Mouse (Mus musculus) forebrain, embryonic 14.5 days (tissue): ENCODE data around the gene Col4a3bp. TPM values are rescaled to one million over a fixed set of nuclear protein-coding genes. Genes with fewer than 3 reads are reported as not detected.

Experiments
- ATAC-seq: fragments of 200-750 bp; cut with Nextera tagmentation; 2 replicates; pipeline ENCODE4 v1.8.0; 2017; ENCODE audit warnings: mild to moderate bottlenecking, moderate library complexity
- DNase-seq: peaks from one replicate; pipeline ENCODE4 v3.0.0-alpha.2; 2015; ENCODE audit warnings: low spot score
- H3K27ac ChIP-seq: fragments of 300-500 bp; sonication (generic); 2 replicates; pipeline ENCODE4 v1.5.1; 2014; ENCODE audit warnings: low read depth, mild to moderate bottlenecking, control low read depth, low read length, moderate library complexity
- H3K27me3 ChIP-seq: fragments of 300-500 bp; sonication (generic); replicated peaks from 2 replicates; pipeline ENCODE4 v1.6.1; 2014; ENCODE audit warnings: low read length, control low read depth, mixed read lengths; ENCODE audit not compliant: control insufficient read depth, insufficient read depth
- H3K36me3 ChIP-seq: fragments of 300-500 bp; sonication (generic); 2 replicates; pipeline ENCODE4 v1.6.1; 2014; ENCODE audit warnings: low read length, control low read depth; ENCODE audit not compliant: control insufficient read depth, insufficient read depth
- H3K4me1 ChIP-seq: fragments of 300-500 bp; sonication (generic); 2 replicates; pipeline ENCODE4 v1.6.1; 2014; ENCODE audit warnings: antibody characterized with exemption, low read length, control low read depth; ENCODE audit not compliant: control insufficient read depth, insufficient read depth
- H3K4me2 ChIP-seq: fragments of 300-500 bp; sonication (generic); 2 replicates; pipeline ENCODE4 v1.6.1; 2014; ENCODE audit warnings: mild to moderate bottlenecking, control low read depth, low read length
- H3K4me3 ChIP-seq: fragments of 300-500 bp; sonication (generic); 2 replicates; pipeline ENCODE4 v1.5.1; 2014; ENCODE audit warnings: low read depth, low read length, control low read depth
- H3K9ac ChIP-seq: fragments of 300-500 bp; sonication (generic); 2 replicates; pipeline ENCODE4 v1.6.1; 2014; ENCODE audit warnings: mild to moderate bottlenecking, low read length, control low read depth, moderate library complexity
- H3K9me3 ChIP-seq: fragments of 300-500 bp; sonication (generic); replicated peaks from 2 replicates; pipeline ENCODE4 v1.6.1; 2016; ENCODE audit warnings: low read length, control low read depth, mixed read lengths; ENCODE audit not compliant: control insufficient read depth
- WGBS: fragments of 180-500 bp; shearing (Covaris S2); extraction: QIAGEN DNeasy Blood & Tissue Kit; methylation state at CpG from one replicate; pipeline ENCODE4 v1.1.7; 2014; 5-methylcytosine and 5-hydroxymethylcytosine counted together
- polyA plus RNA-seq: library from polyadenylated mRNA; unstranded; fragments of >200 nt; fragmentation: Nextera tagmentation; extraction: Ambion mirVana; gene quantifications from 2 replicates; pipeline ENCODE4 v1.2.1, GENCODE M21; 2014

The Col4a3bp gene
- polyA plus RNA-seq, 1 experiment from 2014 or later: 5.5 TPM

DNA sequence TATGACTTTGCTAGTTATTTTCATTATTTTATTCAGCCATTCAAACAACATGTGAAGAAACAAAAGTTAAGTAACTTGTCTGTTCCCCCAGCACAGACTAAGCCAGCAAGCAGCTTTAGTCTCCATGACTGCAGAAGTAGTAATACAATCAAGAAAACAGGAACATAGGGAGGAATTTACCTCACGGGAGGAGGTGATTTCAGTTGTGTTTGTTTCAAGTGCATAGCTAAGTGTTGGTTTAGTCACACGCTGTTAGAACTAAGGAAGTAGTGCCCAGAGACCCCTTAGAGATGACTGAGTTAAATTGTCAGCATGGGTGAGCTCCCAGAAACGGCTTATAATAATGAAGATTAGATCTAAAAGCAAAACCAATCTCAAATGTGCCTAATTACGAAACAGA, 5.5 kb downstream of the Col4a3bp start:
- 55% methylated on average over 4 of the region's 4 CpGs for WGBS
- H3K27me3 ChIP-seq: no peaks in the 10 kb centered on the region

GRCm38 (mm10) chr13:96555099-96555498, 12.7 kb downstream of the Col4a3bp start:
- Histone ChIP-seq H3K9me3 (no peaks in the 10 kb centered on the region), H3K27ac (no peak overlapping the region), H3K9ac (no peak overlapping the region), H3K4me2 (no peak overlapping the region), H3K4me3 (no peak overlapping the region), H3K27me3 (no peaks in the 10 kb centered on the region), H3K36me3 (no peaks in the 10 kb centered on the region), H3K4me1 (no peaks in the 10 kb centered on the region)
- 96% methylated on average over 3 of the region's 3 CpGs for WGBS
- DNase-seq (no peak), ATAC-seq (no peak)

More for the DNA sequence above, 5.5 kb downstream of the Col4a3bp start:
- DNase-seq: no peak
- ATAC-seq: no peak
- no peak overlapping the region for H3K9ac ChIP-seq
- H3K4me1 ChIP-seq: peaks cover 4% of the 10 kb centered on the region
- H3K9me3 ChIP-seq: no peaks in the 10 kb centered on the region
- no peak overlapping the region for H3K4me3 ChIP-seq
- no peaks in the 10 kb centered on the region for H3K36me3 ChIP-seq
- no peak overlapping the region for H3K27ac ChIP-seq
- H3K4me2 ChIP-seq: no peak overlapping the region

- Histone ChIP-seq H3K4me1 (no peaks in the 10 kb centered on the region), H3K9ac (no peak overlapping the region), H3K36me3 (peaks cover 2% of the 10 kb centered on the region; the same call in 1 of the 2 replicates), H3K9me3 (no peaks in the 10 kb centered on the region), H3K4me2 (no peak overlapping the region), H3K27ac (no peak overlapping the region), H3K4me3 (no peak overlapping the region), H3K27me3 (no peaks in the 10 kb centered on the region)
- WGBS: 48% methylated on average over 6 of the region's 6 CpGs
- DNase-seq (no peak), ATAC-seq (no peak)
These were observed 25.6 kb downstream of the Col4a3bp start for GRCm38 (mm10) chr13:96567977-96568376.

GRCm38 (mm10) chr13:96570313-96571015, 28.0 kb downstream of the Col4a3bp start:
- H3K27ac ChIP-seq: no peak overlapping the region
- H3K4me3 ChIP-seq: no peak overlapping the region
- H3K4me2 ChIP-seq: no peak overlapping the region
- DNase-seq (no peak), ATAC-seq (no peak)
- no peak overlapping the region for H3K9ac ChIP-seq
- no peaks in the 10 kb centered on the region for H3K9me3 ChIP-seq
- peaks cover 2% of the 10 kb centered on the region; the same call in 1 of the 2 replicates for H3K36me3 ChIP-seq
- H3K27me3 ChIP-seq: no peaks in the 10 kb centered on the region
- no peaks in the 10 kb centered on the region for H3K4me1 ChIP-seq
- 79% methylated on average over 10 of the region's 10 CpGs for WGBS

DNA sequence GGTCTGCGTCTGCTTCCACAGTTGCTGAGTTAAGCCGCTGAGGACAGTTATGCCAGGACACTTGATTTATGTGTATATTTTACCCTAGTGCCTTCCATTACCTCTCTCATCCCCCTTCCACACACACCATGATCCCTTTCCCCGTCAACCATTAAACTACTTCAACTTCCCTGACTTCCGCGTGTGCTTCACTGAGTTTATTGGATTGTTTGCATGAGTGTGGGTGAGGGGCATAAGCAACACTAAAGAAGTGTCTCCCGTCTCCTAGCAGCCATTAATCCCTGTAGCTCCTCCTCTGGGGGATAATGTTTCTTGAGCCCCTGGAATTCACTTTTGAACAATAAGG, 28.6 kb downstream of the Col4a3bp start:
- 55% methylated on average over 6 of the region's 6 CpGs for WGBS

GRCm38 (mm10) chr13:96574170-96574569, 31.8 kb downstream of the Col4a3bp start:
- H3K4me2 ChIP-seq: no peak overlapping the region
- H3K9me3 ChIP-seq: no peaks in the 10 kb centered on the region
- 91% methylated on average over 2 of the region's 2 CpGs for WGBS
- DNase-seq (no peak), ATAC-seq (no peak)
- H3K36me3 ChIP-seq: peaks cover 2% of the 10 kb centered on the region; the same call in 1 of the 2 replicates
- H3K9ac ChIP-seq: no peak overlapping the region
- no peak overlapping the region for H3K4me3 ChIP-seq
- H3K4me1 ChIP-seq: no peaks in the 10 kb centered on the region
- H3K27ac ChIP-seq: no peak overlapping the region
- H3K27me3 ChIP-seq: no peaks in the 10 kb centered on the region

More for the DNA sequence above, 28.6 kb downstream of the Col4a3bp start:
- no peak overlapping the region for H3K4me2 ChIP-seq
- H3K4me1 ChIP-seq: no peaks in the 10 kb centered on the region
- H3K4me3 ChIP-seq: no peak overlapping the region
- no peak overlapping the region for H3K9ac ChIP-seq
- no peaks in the 10 kb centered on the region for H3K27me3 ChIP-seq
- no peak for DNase-seq
- no peaks in the 10 kb centered on the region for H3K9me3 ChIP-seq
- H3K36me3 ChIP-seq: peaks cover 2% of the 10 kb centered on the region; the same call in 1 of the 2 replicates
- no peak overlapping the region for H3K27ac ChIP-seq
- no peak for ATAC-seq

- Histone ChIP-seq H3K4me1 (no peaks in the 10 kb centered on the region), H3K9ac (no peak overlapping the region), H3K9me3 (no peaks in the 10 kb centered on the region), H3K27ac (no peak overlapping the region), H3K27me3 (no peaks in the 10 kb centered on the region), H3K36me3 (no peaks in the 10 kb centered on the region), H3K4me3 (no peak overlapping the region), H3K4me2 (no peak overlapping the region)
- WGBS: 78% methylated on average over 2 of the region's 2 CpGs
- ATAC-seq (no peak), DNase-seq (no peak)
These were observed 36.7 kb downstream of the Col4a3bp start for GRCm38 (mm10) chr13:96579104-96579503.

DNA sequence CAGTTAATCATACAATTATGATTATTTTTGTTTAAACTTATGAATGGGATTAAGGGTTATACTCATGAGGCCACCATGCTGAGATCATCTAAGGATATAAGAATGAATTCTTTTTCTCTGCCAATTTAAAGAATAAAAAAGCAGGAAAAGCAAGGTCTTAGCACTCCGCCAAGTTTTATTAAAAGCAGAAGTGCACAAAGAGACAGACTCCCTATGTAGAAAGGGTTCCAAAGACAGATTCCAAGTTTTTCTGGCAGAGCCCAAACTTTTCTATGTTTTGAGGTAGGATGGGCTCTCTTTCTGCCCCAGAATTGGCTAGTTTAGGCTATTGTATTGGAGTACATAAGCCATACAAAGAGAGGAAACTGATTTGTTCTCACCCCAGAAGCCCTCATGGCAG, 37.6 kb downstream of the Col4a3bp start:
- Histone ChIP-seq H3K4me1 (no peaks in the 10 kb centered on the region), H3K9ac (no peak overlapping the region), H3K36me3 (no peaks in the 10 kb centered on the region), H3K4me3 (no peak overlapping the region), H3K4me2 (no peak overlapping the region), H3K27ac (no peak overlapping the region), H3K9me3 (no peaks in the 10 kb centered on the region), H3K27me3 (no peaks in the 10 kb centered on the region)
- 45% methylated on average over 1 of the region's 1 CpGs for WGBS
- DNase-seq: no peak
- no peak for ATAC-seq

DNA sequence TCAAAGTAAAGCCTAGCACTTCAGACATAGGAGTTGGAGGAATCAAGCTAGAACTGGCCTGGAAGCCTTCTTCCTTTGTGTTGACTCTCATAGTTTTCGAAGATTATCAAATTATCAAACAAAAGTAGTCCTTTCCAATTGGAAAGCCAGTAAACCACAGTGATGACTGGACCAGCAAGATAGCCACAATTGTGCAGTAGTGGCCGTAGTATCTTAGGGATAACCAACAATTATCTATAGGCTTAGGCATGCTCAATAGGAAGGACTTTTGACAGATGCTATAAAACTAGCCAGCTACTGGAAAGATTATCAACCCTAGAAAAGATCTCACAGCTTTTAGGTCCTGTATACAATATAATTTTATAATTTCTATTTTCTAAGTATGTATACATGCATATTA, 41.8 kb downstream of the Col4a3bp start:
- Histone ChIP-seq H3K9ac (no peak overlapping the region), H3K4me2 (no peak overlapping the region), H3K4me3 (no peak overlapping the region), H3K9me3 (no peaks in the 10 kb centered on the region), H3K27me3 (no peaks in the 10 kb centered on the region), H3K27ac (no peak overlapping the region), H3K36me3 (no peaks in the 10 kb centered on the region), H3K4me1 (no peaks in the 10 kb centered on the region)
- no peak for DNase-seq
- no peak for ATAC-seq
- 95% methylated on average over 2 of the region's 2 CpGs for WGBS
